Mouse (Mus musculus) liver, embryonic 12.5 days (tissue): ENCODE results near the gene Adam19. TPM values are rescaled to one million over a fixed set of nuclear protein-coding genes. Genes with fewer than 3 reads are reported as not detected.

Source experiments
- ATAC-seq: fragments of 200-750 bp; cut with Nextera tagmentation; 2 replicates; pipeline ENCODE4 v1.8.0; 2017; ENCODE audit warnings: moderate number of reproducible peaks, mild to moderate bottlenecking, moderate library complexity
- H3K27ac ChIP-seq: fragments of 300-500 bp; sonication (generic); 2 replicates; pipeline ENCODE4 v1.5.1; 2016; ENCODE audit warnings: mild to moderate bottlenecking
- H3K27me3 ChIP-seq: fragments of 300-500 bp; sonication (generic); replicated peaks from 2 replicates; pipeline ENCODE4 v1.6.1; 2016; ENCODE audit warnings: mild to moderate bottlenecking, moderate library complexity
- H3K36me3 ChIP-seq: fragments of 300-500 bp; sonication (generic); 2 replicates; pipeline ENCODE4 v1.6.1; 2016; ENCODE audit warnings: mild to moderate bottlenecking, moderate library complexity
- H3K4me1 ChIP-seq: fragments of 300-500 bp; sonication (generic); 2 replicates; pipeline ENCODE4 v1.6.1; 2016
- H3K4me2 ChIP-seq: fragments of 300-500 bp; sonication (generic); 2 replicates; pipeline ENCODE4 v1.6.1; 2016; ENCODE audit warnings: mild to moderate bottlenecking, moderate library complexity
- H3K4me3 ChIP-seq: fragments of 300-500 bp; sonication (generic); 2 replicates; pipeline ENCODE4 v1.5.1; 2016; ENCODE audit warnings: mild to moderate bottlenecking, moderate library complexity
- H3K9ac ChIP-seq: fragments of 300-500 bp; sonication (generic); 2 replicates; pipeline ENCODE4 v1.6.1; 2016; ENCODE audit warnings: mild to moderate bottlenecking, moderate library complexity
- H3K9me3 ChIP-seq: fragments of 300-500 bp; sonication (generic); replicated peaks from 2 replicates; pipeline ENCODE4 v1.6.1; 2016; ENCODE audit warnings: mild to moderate bottlenecking, moderate library complexity
- WGBS: fragments of 180-500 bp; shearing (Covaris S2); methylation state at CpG from one replicate; pipeline ENCODE4 v1.1.7; 2016; ENCODE audit not compliant: insufficient replicate concordance; 5-methylcytosine and 5-hydroxymethylcytosine counted together
- polyA plus RNA-seq: library from polyadenylated mRNA; unstranded; fragments of >200 nt; fragmentation: Nextera tagmentation; extraction: Ambion mirVana; gene quantifications from 2 replicates; pipeline ENCODE4 v1.2.1, GENCODE M21; 2016

Adam19 gene
- polyA plus RNA-seq, 1 experiment from 2014 or later, result 3.6 TPM

DNA sequence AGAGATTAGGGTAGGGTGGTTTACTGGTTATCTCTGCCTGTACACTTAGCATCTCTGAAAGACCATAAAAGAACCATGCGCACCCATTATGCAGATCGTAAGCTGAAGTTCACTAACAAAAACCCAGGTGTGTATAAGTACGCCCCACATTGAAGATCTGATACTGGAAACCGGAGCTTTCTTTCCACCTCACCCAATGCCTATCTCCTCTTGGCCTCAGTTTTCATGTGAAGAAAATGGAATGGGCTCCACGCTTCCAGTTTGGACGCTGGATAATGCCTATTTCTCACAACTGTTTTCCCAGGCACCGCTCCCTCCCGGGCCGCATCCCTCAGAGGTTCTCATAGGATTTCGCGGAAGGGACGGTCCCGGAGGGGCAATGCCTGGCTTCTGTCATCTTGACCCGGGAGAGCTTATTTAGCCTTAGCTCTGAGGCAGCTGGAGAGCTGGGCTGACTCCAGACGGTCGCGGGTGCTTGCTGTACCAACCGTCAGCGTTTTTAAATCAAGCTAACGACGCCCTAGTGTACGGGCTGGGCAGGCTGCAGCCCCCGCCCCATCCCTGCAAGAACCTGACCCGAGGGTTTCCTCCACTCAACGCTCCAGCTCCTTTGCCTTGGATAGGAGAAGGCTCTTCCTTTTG is 1.1 kb downstream of the Adam19 start:
- Histone ChIP-seq H3K4me1 (peaks cover 16% of the 10 kb centered on the region; the same call in 1 of the 2 replicates), H3K9me3 (no peaks in the 10 kb centered on the region), H3K27ac (peak overlapping the region; percentile 37; the same call in 1 of the 2 replicates), H3K4me3 (peak overlapping the region; percentile 52), H3K36me3 (no peaks in the 10 kb centered on the region), H3K9ac (peak overlapping the region; percentile 53), H3K27me3 (peaks cover 60% of the 10 kb centered on the region), H3K4me2 (peak overlapping the region; percentile 61)
- no peak for ATAC-seq
- 3% methylated on average over 25 of the region's 25 CpGs for WGBS

DNA sequence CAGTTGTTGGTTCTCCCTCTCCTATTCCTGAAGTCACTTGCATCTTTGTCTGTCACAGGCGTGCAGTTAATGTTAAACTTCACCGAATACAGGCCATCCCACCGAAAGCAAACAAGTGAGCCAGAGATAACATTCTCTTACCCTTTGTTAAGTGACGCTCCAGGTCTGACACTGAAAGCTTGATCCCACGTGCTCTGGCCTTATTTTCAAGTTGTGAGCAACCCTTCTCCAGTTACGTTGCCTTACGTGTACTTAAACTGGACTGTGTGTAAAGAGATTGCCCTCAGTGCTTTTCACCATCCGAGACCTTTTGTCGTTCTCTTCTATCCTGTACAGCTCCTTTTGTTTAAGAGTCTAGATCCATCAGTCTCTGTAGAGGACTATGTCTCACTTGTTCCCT is 2.2 kb downstream of the Adam19 start:
- Histone ChIP-seq H3K36me3 (no peaks in the 10 kb centered on the region), H3K9ac (no peak overlapping the region), H3K9me3 (no peaks in the 10 kb centered on the region), H3K4me3 (no peak overlapping the region), H3K27me3 (peaks cover 63% of the 10 kb centered on the region), H3K4me1 (peaks cover 16% of the 10 kb centered on the region; the same call in 1 of the 2 replicates), H3K4me2 (peak overlapping the region; percentile 61; the same call in 1 of the 2 replicates), H3K27ac (no peak overlapping the region)
- ATAC-seq, result no peak
- 51% methylated on average over 9 of the region's 9 CpGs for WGBS

DNA sequence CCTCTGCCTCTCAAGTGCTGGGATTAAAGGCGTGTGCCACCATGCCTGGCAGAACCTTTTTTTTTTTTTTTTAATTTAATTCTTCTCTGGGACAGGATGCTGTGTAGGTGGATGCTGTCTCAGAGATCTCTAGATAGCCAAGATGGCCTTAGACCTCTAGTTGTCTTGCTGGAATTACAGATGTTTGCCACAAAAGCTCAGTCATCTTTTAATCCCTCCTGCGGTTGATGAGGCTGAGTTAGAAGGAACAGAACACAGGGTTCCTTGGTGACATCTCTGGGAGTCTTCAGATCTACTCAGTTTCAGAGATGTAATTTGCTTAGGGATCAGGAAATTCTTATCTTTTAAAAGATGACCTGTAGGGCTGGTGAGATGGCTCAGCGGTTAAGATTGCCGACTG is 3.1 kb downstream of the Adam19 start:
- Histone ChIP-seq H3K36me3 (no peaks in the 10 kb centered on the region), H3K4me3 (no peak overlapping the region), H3K4me1 (peaks cover 16% of the 10 kb centered on the region; the same call in 1 of the 2 replicates), H3K4me2 (no peak overlapping the region), H3K27ac (no peak overlapping the region), H3K27me3 (peaks cover 70% of the 10 kb centered on the region), H3K9ac (no peak overlapping the region), H3K9me3 (no peaks in the 10 kb centered on the region)
- WGBS, result 80% methylated on average over 4 of the region's 4 CpGs
- ATAC-seq, result no peak

DNA sequence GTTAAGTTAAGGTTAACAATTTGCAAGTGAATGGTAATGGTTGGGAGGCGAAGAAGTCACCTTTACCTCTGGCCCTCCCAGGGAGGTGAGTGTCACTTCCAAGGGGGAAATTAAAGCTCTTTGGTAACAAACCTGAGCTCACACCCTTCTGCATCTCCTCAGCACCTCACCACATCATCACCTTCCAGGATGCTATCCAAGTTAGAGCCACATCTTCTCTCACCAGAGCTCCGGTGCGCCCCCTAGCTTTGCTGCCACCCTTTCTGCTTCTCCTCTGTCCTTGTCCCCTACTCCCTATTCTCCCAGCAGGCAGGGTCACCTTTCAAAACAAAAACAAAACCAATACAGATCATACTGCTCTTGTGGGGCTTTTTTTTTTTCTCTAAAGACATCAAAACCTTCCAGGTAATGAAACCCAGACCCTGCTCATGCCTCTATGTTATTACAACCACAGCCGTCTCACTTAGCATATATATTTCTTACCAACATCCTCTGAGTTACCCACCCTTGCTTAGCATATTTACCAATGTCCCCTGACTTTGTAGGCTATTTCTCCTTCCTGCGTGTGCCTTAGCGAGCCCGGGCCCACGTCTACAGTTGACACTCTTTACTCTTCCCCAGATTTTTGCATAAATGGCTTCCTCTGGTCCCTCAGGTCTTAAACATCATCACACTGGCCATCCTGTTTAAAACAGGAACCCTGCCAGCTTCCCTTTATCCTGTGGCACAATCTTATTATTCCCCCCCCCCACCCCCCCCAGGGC is 4.3 kb downstream of the Adam19 start:
- no peak for ATAC-seq

DNA sequence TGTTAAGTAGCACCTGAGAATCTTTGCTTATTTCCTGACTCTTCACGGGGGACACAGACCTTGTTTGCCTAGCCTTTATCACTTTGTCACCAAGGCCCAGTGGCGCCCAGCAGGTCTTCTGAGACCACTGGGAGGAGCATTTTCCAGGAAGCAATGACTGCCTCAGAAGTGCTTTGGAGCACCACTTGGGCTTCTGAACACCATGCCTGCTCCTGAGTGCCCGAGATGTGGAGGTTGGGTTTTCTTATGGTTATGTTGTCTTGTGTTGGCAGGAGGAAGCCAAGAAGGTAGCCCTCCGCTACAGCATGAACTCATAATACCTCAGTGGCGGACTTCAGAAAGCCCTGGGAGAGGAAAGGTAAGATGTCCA is 4.8 kb downstream of the Adam19 start:
- H3K4me2 ChIP-seq, result no peak overlapping the region
- H3K9me3 ChIP-seq, result no peaks in the 10 kb centered on the region
- H3K27me3 ChIP-seq, result peaks cover 65% of the 10 kb centered on the region
- ATAC-seq, result no peak
- H3K27ac ChIP-seq, result no peak overlapping the region
- no peak overlapping the region for H3K9ac ChIP-seq
- H3K4me3 ChIP-seq, result no peak overlapping the region
- H3K36me3 ChIP-seq, result no peaks in the 10 kb centered on the region
- 43% methylated on average over 5 of the region's 5 CpGs for WGBS
- H3K4me1 ChIP-seq, result peaks cover 12% of the 10 kb centered on the region

More for the DNA sequence above, 4.3 kb downstream of the Adam19 start:
- H3K4me3 ChIP-seq, result no peak overlapping the region
- H3K27me3 ChIP-seq, result peaks cover 65% of the 10 kb centered on the region
- H3K9ac ChIP-seq, result no peak overlapping the region
- peaks cover 12% of the 10 kb centered on the region; the same call in 1 of the 2 replicates for H3K4me1 ChIP-seq
- H3K36me3 ChIP-seq, result no peaks in the 10 kb centered on the region
- H3K27ac ChIP-seq, result no peak overlapping the region
- WGBS, result 41% methylated on average over 8 of the region's 8 CpGs
- H3K4me2 ChIP-seq, result no peak overlapping the region
- no peaks in the 10 kb centered on the region for H3K9me3 ChIP-seq

DNA sequence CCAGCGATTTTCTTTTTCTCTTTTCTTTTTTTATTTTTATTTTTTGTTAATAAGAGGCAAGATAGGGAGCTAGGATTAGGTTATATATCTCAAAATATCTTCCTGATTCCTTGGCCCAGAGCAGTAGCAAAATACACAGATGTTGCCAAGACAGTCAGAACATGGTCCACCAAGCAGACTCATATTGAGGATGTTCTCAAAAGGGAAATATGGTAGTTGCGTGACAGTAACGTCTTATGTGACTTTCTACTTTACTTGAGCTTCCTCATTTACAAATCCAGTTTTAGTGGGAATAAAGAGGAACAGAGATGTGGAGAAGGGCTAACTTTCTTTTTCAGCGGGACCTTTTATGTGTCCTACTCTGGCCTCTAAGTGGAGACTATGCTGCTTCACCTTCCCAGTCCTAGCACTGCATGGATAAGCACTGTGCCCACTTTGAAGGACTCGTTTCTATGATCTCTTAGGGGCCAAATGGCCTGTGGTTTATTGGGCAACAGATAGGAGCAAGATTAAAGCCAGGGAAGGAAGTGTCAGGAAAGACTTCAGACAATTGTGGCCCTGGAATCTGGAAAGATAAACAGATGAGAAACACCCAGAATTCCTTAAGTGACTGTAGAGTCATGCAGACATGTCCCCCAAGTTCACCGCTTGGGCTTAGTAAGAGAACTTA is 6.1 kb downstream of the Adam19 start:
- 28% methylated on average over 6 of the region's 6 CpGs for WGBS
- peaks cover 54% of the 10 kb centered on the region for H3K27me3 ChIP-seq
- H3K36me3 ChIP-seq, result no peaks in the 10 kb centered on the region
- no peak overlapping the region for H3K4me3 ChIP-seq
- H3K9ac ChIP-seq, result no peak overlapping the region
- H3K4me2 ChIP-seq, result no peak overlapping the region
- peaks cover 9% of the 10 kb centered on the region for H3K4me1 ChIP-seq
- ATAC-seq, result no peak
- H3K27ac ChIP-seq, result no peak overlapping the region
- H3K9me3 ChIP-seq, result no peaks in the 10 kb centered on the region

DNA sequence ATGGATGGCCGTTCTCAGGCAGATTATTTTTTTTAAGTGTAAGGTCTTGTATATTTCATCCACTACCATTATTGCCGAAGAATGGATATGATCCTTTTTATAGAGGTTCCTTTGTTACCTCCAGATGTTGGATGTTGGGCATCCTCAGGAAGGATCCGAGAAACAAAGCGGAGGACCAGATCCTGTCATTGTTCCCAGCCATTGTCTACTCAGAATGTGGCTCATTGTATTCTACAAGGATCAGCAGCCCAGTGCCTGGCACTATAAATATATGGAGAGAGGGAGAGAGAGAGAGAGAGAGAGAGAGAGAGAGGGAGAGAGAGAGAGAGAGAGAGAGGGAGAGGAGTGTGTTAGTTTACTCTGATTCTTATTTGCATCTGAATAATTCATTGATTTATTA is 6.8 kb downstream of the Adam19 start:
- peaks cover 9% of the 10 kb centered on the region for H3K4me1 ChIP-seq
- H3K36me3 ChIP-seq, result no peaks in the 10 kb centered on the region
- H3K27me3 ChIP-seq, result peaks cover 47% of the 10 kb centered on the region
- WGBS, result 68% methylated on average over 4 of the region's 4 CpGs
- H3K27ac ChIP-seq, result no peak overlapping the region
- no peak for ATAC-seq
- no peak overlapping the region for H3K4me2 ChIP-seq
- H3K9ac ChIP-seq, result no peak overlapping the region
- no peak overlapping the region for H3K4me3 ChIP-seq
- no peaks in the 10 kb centered on the region for H3K9me3 ChIP-seq

DNA sequence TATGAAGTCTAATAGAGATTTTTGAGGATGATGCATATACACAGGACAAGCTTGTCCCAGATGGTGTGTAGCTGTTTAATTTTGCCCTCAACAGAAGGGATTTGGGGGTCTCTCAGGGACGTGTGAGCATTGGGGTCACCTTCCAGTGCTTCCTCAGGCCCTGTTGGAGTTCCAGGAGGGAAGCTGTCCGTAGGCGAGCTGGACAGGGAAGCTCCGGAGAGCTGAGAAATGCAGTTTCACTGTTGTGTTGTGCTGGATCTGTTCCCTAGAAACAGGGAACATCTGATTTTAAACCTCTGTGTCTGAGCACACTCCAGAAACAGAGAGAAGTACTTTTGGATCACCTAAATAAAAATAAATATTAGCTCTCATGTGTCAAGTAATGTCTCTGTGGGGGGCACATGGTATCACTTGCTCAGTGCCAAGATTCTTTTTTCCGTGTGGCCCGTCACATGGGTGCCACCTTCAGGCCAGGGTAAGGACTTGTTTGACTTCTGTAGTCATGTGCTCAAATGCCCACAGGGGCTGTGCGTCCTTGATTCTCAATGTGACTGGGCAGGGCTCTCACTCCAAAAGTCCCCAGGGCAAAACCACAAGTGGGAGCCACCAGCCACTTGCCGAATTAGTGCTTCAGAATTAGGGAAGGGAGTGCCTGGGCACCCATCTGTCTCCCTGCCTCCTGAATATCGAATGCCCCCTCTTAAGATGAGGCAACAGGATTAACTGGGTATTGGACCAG is 7.4 kb downstream of the Adam19 start:
- Histone ChIP-seq H3K4me1 (peaks cover 9% of the 10 kb centered on the region), H3K4me2 (no peak overlapping the region), H3K27ac (no peak overlapping the region), H3K27me3 (peaks cover 42% of the 10 kb centered on the region), H3K36me3 (no peaks in the 10 kb centered on the region), H3K9ac (no peak overlapping the region), H3K4me3 (no peak overlapping the region), H3K9me3 (no peaks in the 10 kb centered on the region)
- 53% methylated on average over 9 of the region's 9 CpGs for WGBS
- ATAC-seq, result no peak

DNA sequence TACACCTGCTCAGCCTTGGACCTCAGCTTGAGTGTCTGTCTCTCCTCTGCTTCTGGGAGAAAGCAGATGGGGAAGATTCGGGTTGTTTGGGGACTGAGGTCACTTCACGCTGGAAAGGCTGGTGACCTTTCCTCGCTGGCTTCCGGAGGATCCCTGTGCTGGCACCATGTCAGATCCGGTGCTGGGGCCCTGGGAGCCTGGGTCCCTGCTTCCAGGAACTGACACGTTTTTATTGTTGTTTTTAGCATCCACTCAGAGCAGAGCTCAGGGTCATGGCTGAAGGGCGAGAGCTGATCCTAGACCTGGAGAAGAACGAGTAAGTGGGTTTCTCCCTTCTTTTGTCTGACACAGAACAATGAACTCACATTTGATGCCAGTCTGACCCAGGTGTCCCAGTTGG is 9.0 kb downstream of the Adam19 start:
- WGBS, result 56% methylated on average over 8 of the region's 8 CpGs
- 0 out of 2 replicates have a peak overlapping the region, but pooled peaks have one; percentile 62 for H3K27ac ChIP-seq
- no peak for ATAC-seq
- H3K4me3 ChIP-seq, result no peak overlapping the region
- H3K36me3 ChIP-seq, result no peaks in the 10 kb centered on the region
- peaks cover 17% of the 10 kb centered on the region for H3K4me1 ChIP-seq
- H3K27me3 ChIP-seq, result peaks cover 33% of the 10 kb centered on the region
- H3K4me2 ChIP-seq, result no peak overlapping the region
- H3K9me3 ChIP-seq, result no peaks in the 10 kb centered on the region
- H3K9ac ChIP-seq, result no peak overlapping the region

DNA sequence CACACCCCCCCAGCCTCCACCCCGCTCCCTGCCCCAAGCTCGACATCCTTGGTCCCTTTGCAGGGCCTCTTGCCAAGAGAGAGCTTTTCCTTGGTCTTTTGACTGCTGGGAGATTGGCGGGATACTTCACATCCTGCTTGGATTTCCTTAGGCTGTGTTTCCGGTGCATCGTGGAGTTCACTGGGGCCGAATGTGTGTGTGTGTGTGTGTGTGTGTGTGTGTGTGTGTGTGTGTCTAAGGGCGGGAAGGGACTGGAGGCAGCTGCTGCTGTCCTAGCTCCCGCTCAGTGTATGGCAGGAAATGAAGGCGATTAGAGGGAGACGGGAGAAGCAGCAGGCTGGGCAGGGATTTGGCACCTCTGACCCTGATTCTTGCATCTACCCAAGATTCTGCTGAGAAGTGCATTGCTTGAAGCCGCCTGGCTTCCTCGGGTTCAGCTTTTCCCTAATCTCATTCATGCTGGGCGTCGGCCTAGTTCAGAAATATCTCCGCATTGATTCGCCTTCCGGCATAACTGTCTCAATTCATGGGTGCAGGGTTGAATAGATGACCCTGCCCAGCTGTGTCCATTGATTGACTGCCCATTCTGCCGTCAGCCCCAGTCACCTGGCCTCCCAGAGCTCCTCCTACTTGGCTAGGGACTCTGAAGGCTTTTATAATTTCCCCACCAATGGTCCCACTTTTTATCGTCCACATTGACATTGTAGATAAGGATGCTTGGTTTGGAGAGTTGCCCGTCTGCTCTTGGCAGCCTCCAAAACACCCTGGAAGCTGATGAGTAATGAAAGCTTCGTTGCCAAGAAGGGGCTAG is 9.6 kb downstream of the Adam19 start:
- H3K9me3 ChIP-seq, result no peaks in the 10 kb centered on the region
- H3K9ac ChIP-seq, result no peak overlapping the region
- H3K4me2 ChIP-seq, result no peak overlapping the region
- 43% methylated on average over 21 of the region's 21 CpGs for WGBS
- H3K4me3 ChIP-seq, result no peak overlapping the region
- peak overlapping the region; percentile 62 for H3K27ac ChIP-seq
- peaks cover 17% of the 10 kb centered on the region for H3K4me1 ChIP-seq
- ATAC-seq, result peak; percentile 58
- no peaks in the 10 kb centered on the region for H3K36me3 ChIP-seq
- peaks cover 33% of the 10 kb centered on the region for H3K27me3 ChIP-seq
